Mouse (Mus musculus) heart, embryonic 13.5 days (tissue): ENCODE measurements around the gene Slc35a5. TPM values are rescaled to one million over a fixed set of nuclear protein-coding genes. Genes with fewer than 3 reads are reported as not detected.

Experiments
- ATAC-seq: fragments of 200-750 bp; cut with Nextera tagmentation; 2 replicates; pipeline ENCODE4 v1.8.0; 2017; ENCODE audit warnings: moderate TSS enrichment; ENCODE audit not compliant: insufficient number of reproducible peaks, low FRiP score, low TSS enrichment; ENCODE audit errors: extremely low read depth
- H3K27ac ChIP-seq: fragments of 300-500 bp; sonication (generic); replicated peaks from 2 replicates; pipeline ENCODE4 v1.5.1; 2015; ENCODE audit warnings: moderate library complexity, mild to moderate bottlenecking, inconsistent platforms
- H3K27me3 ChIP-seq: fragments of 300-500 bp; sonication (generic); replicated peaks from 2 replicates; pipeline ENCODE4 v1.6.1; 2015; ENCODE audit warnings: mild to moderate bottlenecking, inconsistent platforms
- H3K36me3 ChIP-seq: fragments of 300-500 bp; sonication (generic); 2 replicates; pipeline ENCODE4 v1.6.1; 2015; ENCODE audit warnings: mild to moderate bottlenecking, inconsistent platforms
- H3K4me1 ChIP-seq: fragments of 300-500 bp; sonication (generic); 2 replicates; pipeline ENCODE4 v1.6.1; 2015; ENCODE audit warnings: inconsistent platforms
- H3K4me2 ChIP-seq: fragments of 300-500 bp; sonication (generic); 2 replicates; pipeline ENCODE4 v1.6.1; 2015; ENCODE audit warnings: inconsistent platforms, mild to moderate bottlenecking, moderate library complexity
- H3K4me3 ChIP-seq: fragments of 300-500 bp; sonication (generic); 2 replicates; pipeline ENCODE4 v1.5.1; 2015; ENCODE audit warnings: moderate library complexity, mild to moderate bottlenecking, inconsistent platforms
- H3K9ac ChIP-seq: fragments of 300-500 bp; sonication (generic); 2 replicates; pipeline ENCODE4 v1.6.1; 2015; ENCODE audit warnings: inconsistent platforms, mild to moderate bottlenecking, moderate library complexity
- H3K9me3 ChIP-seq: fragments of 300-500 bp; sonication (generic); 2 replicates; pipeline ENCODE4 v1.6.1; 2016; ENCODE audit warnings: inconsistent platforms
- WGBS: fragments of 180-500 bp; shearing (Covaris S2); methylation state at CpG from one replicate; pipeline ENCODE4 v1.1.7; 2015; ENCODE audit warnings: mixed read lengths; 5-methylcytosine and 5-hydroxymethylcytosine counted together
- polyA plus RNA-seq: library from polyadenylated mRNA; unstranded; fragments of >200 nt; fragmentation: Nextera tagmentation; extraction: Ambion mirVana; gene quantifications from 2 replicates; pipeline ENCODE4 v1.2.1, GENCODE M21; 2015

Slc35a5 gene
- polyA plus RNA-seq, 1 experiment from 2014 or later = 14.2 TPM

DNA sequence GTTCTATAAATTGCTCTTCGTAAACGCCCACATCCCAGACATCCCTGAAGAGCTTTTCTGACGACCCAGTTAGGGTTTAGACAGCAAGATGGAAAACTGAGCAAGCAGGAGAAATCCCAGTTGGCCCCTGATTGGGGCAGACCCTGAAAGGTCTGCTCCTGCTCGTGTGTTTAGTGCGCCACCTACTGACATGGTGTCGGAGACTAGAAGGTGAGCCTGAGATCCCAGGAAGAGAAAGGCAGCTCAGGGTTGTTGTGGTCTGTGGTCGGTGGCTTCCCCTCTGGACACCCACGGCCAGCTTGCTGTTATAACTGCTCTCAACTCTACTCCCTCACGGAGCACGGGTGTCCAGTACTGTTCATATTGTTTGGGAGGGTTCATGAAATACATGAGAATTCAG is 68.5 kb downstream of the Slc35a5 start:
- Histone ChIP-seq H3K4me2 (peak overlapping the region; percentile 36), H3K9ac (0 out of 2 replicates have a peak overlapping the region, but pooled peaks have one; percentile 50), H3K4me1 (peaks cover 35% of the 10 kb centered on the region), H3K27me3 (no peaks in the 10 kb centered on the region), H3K4me3 (no peak overlapping the region), H3K27ac (no peak overlapping the region), H3K9me3 (no peaks in the 10 kb centered on the region), H3K36me3 (no peaks in the 10 kb centered on the region)
- WGBS = 9% methylated on average over 10 of the region's 10 CpGs
- ATAC-seq = peak; percentile 40; the same call in 1 of the 2 replicates

Other genes with a start within 250 kb of the Slc35a5 start
- 0.15 and 0.27 TPM in 2 replicates for gene Cd200r3, start 215.0 kb downstream of the Slc35a5 start, polyA plus RNA-seq
- 102 and 111 TPM in 2 replicates for gene Ccdc80, start 65.3 kb downstream of the Slc35a5 start, polyA plus RNA-seq
- 28.3 and 32.9 TPM in 2 replicates for gene Atg3, start 79 bp upstream of the Slc35a5 start, polyA plus RNA-seq
- gene Btla, start 65.6 kb upstream of the Slc35a5 start, polyA plus RNA-seq = 0.08 TPM in 1 of 2 replicates, not detected in the other